Mouse (Mus musculus) embryonic facial prominence, embryonic 11.5 days (tissue): ENCODE measurements at regions not wholly inside any gene's neighbourhood (a gene's known extent, or its start where the extent isn't known, plus 50 kb on each side); places are given as distances from the start of the nearest gene placed in this dataset.

Experiments used
- ATAC-seq: fragments of 200-750 bp; cut with Nextera tagmentation; replicated peaks from 2 replicates; pipeline ENCODE4 v1.8.0; 2017; ENCODE audit warnings: low read depth; ENCODE audit not compliant: insufficient number of reproducible peaks, low FRiP score, low TSS enrichment
- DNase-seq: peaks from one replicate; pipeline ENCODE4 v3.0.0-alpha.2; 2015; ENCODE audit warnings: low spot score
- H3K27ac ChIP-seq: fragments of 300-500 bp; sonication (generic); replicated peaks from 2 replicates; pipeline ENCODE4 v1.5.1; 2014; ENCODE audit warnings: mild to moderate bottlenecking, low read depth, low read length, control low read depth
- H3K27me3 ChIP-seq: fragments of 300-500 bp; sonication (generic); 2 replicates; pipeline ENCODE4 v1.6.1; 2014; ENCODE audit warnings: mild to moderate bottlenecking, low read length, moderate library complexity, mixed read lengths; ENCODE audit not compliant: control insufficient read depth, insufficient read depth
- H3K36me3 ChIP-seq: fragments of 300-500 bp; sonication (generic); replicated peaks from 2 replicates; pipeline ENCODE4 v1.6.1; 2014; ENCODE audit warnings: low read depth, mild to moderate bottlenecking, low read length, moderate library complexity, mixed read lengths; ENCODE audit not compliant: control insufficient read depth, insufficient read depth
- H3K4me1 ChIP-seq: fragments of 300-500 bp; sonication (generic); 2 replicates; pipeline ENCODE4 v1.6.1; 2014; ENCODE audit warnings: low read length, mixed read lengths; ENCODE audit not compliant: control insufficient read depth, insufficient read depth
- H3K4me2 ChIP-seq: fragments of 300-500 bp; sonication (generic); 2 replicates; pipeline ENCODE4 v1.6.1; 2014; ENCODE audit warnings: low read depth, mild to moderate bottlenecking, control low read depth, low read length, moderate library complexity
- H3K4me3 ChIP-seq: fragments of 300-500 bp; sonication (generic); 2 replicates; pipeline ENCODE4 v1.5.1; 2014; ENCODE audit warnings: low read depth, low read length, control low read depth
- H3K9ac ChIP-seq: fragments of 300-500 bp; sonication (generic); replicated peaks from 2 replicates; pipeline ENCODE4 v1.6.1; 2014; ENCODE audit warnings: mild to moderate bottlenecking, control low read depth, low read length
- H3K9me3 ChIP-seq: fragments of 300-500 bp; sonication (generic); replicated peaks from 2 replicates; pipeline ENCODE4 v1.6.1; 2016; ENCODE audit warnings: mild to moderate bottlenecking, low read length, inconsistent platforms, mixed read lengths; ENCODE audit not compliant: control insufficient read depth
- WGBS: fragments of 180-500 bp; shearing (Covaris S2); extraction: QIAGEN DNeasy Blood & Tissue Kit; methylation state at CpG from one replicate; pipeline ENCODE4 v1.1.7; 2014; 5-methylcytosine and 5-hydroxymethylcytosine counted together

DNA sequence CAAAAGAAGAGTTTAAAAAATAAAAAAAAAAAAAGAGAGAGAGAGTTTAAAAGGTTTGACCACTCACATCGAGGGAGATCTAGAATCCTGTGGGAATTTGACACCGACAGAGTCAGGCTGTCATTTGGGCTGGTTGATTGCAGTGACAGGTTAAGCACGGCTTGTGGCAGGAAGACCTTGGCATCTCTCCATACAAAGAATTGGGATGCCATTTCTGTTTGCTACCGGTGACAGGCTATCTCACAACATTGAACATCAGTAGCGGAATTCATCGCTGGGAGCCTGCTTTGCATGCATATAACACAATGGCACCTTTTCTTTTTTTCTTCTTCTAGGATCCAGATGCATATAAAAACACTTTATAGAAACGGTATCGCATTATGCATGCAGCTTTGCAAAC, 53.7 kb upstream of the Gm26657 start:
- Histone ChIP-seq H3K4me2 (no peak overlapping the region), H3K27ac (no peak overlapping the region), H3K9me3 (no peaks in the 10 kb centered on the region), H3K36me3 (no peaks in the 10 kb centered on the region), H3K27me3 (no peaks in the 10 kb centered on the region), H3K9ac (no peak overlapping the region), H3K4me1 (no peaks in the 10 kb centered on the region), H3K4me3 (no peak overlapping the region)
- DNase-seq: no peak
- no peak for ATAC-seq
- WGBS: 66% methylated on average over 8 of the region's 8 CpGs

DNA sequence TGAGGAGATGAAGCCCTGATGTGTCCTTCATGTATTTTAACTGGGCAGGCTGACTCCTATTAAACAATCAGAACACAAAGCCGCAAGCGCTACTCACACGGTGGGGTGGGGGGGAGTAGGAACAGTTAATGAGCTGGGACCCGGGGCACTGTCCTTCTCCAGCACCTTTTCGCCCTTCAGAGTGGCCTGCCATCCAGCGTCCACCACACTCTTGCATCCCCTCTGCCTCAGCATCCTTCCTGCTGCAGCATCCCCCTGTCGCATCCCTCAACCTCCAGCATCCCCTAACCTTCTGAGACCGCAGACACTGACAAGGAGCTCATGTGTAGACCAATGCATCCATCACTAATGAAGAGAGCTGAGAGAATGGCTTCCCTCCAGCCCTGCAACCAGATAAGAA, 54.2 kb upstream of the Gm26657 start:
- no peak overlapping the region for H3K4me2 ChIP-seq
- no peak overlapping the region for H3K9ac ChIP-seq
- no peaks in the 10 kb centered on the region for H3K4me1 ChIP-seq
- H3K4me3 ChIP-seq: no peak overlapping the region
- WGBS: 53% methylated on average over 8 of the region's 8 CpGs
- DNase-seq (no peak), ATAC-seq (no peak)
- H3K36me3 ChIP-seq: no peaks in the 10 kb centered on the region
- no peaks in the 10 kb centered on the region for H3K9me3 ChIP-seq
- H3K27ac ChIP-seq: no peak overlapping the region
- no peaks in the 10 kb centered on the region for H3K27me3 ChIP-seq

DNA sequence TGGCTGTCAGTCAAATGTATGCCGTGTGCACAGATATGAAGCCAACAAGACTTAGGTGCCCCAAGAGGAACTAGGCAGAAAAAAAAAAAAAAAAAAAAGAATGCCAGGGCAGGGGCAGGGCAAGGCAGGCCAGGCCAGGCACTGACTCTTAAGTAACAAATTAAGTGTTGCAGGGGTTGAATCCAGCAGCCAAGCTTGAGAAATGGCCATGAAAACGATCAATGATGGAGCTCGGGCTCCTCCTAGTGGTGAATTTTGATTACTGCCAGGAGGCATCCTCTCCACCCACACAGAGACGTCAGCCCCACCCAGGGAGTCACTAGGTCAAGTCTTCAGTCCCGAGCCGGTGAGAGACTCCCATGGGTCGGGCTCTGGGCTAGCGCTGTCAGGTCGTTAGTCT, 54.7 kb upstream of the Gm26657 start:
- H3K9me3 ChIP-seq: no peaks in the 10 kb centered on the region
- no peaks in the 10 kb centered on the region for H3K27me3 ChIP-seq
- H3K36me3 ChIP-seq: no peaks in the 10 kb centered on the region
- DNase-seq (peak; percentile 87), ATAC-seq (peak; percentile 59; the same call in 1 of the 2 replicates)
- WGBS: 7% methylated on average over 9 of the region's 9 CpGs
- no peak overlapping the region for H3K9ac ChIP-seq
- H3K27ac ChIP-seq: no peak overlapping the region
- H3K4me3 ChIP-seq: no peak overlapping the region
- H3K4me1 ChIP-seq: no peaks in the 10 kb centered on the region
- no peak overlapping the region for H3K4me2 ChIP-seq

DNA sequence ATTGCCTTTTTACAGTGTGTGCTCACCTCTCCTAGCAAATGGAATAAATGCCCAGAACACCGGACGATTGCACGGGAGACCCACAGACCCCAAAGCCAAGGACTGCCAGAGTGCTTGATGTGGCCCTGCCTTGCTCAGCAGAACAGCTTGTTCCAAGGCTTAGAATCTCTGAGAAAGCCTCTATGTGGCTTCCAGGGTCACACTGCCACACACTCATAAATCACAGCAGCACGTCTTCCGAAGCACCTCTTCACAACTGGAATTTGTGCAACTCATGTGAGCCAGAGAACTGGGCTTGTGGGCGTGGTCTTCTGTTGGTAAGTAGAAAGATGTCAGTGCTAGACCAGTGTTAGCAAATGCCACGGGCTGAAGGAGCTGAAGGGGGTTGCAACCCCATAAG, 55.8 kb upstream of the Gm26657 start:
- Histone ChIP-seq H3K27ac (no peak overlapping the region), H3K9ac (no peak overlapping the region), H3K36me3 (no peaks in the 10 kb centered on the region), H3K27me3 (no peaks in the 10 kb centered on the region), H3K4me1 (no peaks in the 10 kb centered on the region), H3K9me3 (no peaks in the 10 kb centered on the region), H3K4me2 (no peak overlapping the region), H3K4me3 (no peak overlapping the region)
- ATAC-seq (no peak), DNase-seq (no peak)
- WGBS: 85% methylated on average over 7 of the region's 7 CpGs

DNA sequence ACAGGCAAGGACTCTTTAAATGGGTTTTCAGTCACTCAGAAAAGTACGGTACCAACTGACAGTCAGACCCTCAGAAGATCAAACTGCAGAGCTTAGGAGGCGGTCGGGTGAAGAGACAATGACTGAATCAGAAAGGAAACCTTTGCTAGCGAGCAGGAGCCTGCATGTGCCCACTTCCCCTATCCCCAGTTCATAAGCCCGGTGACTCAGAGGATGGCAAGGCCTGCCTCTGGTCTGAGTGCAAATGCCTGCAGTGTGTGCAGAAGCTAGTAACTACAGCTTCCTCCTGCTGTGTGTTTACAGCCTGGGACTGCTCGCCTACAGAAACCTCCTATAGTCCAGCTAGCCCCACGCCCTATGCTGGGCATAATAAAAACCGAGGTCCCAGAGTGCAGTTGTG, 58.7 kb upstream of the Gm26657 start:
- Histone ChIP-seq H3K4me2 (no peak overlapping the region), H3K4me1 (no peaks in the 10 kb centered on the region), H3K27me3 (no peaks in the 10 kb centered on the region), H3K9me3 (no peaks in the 10 kb centered on the region), H3K4me3 (no peak overlapping the region), H3K27ac (no peak overlapping the region), H3K9ac (no peak overlapping the region), H3K36me3 (no peaks in the 10 kb centered on the region)
- WGBS: 75% methylated on average over 8 of the region's 8 CpGs
- no peak for DNase-seq
- ATAC-seq: no peak

DNA sequence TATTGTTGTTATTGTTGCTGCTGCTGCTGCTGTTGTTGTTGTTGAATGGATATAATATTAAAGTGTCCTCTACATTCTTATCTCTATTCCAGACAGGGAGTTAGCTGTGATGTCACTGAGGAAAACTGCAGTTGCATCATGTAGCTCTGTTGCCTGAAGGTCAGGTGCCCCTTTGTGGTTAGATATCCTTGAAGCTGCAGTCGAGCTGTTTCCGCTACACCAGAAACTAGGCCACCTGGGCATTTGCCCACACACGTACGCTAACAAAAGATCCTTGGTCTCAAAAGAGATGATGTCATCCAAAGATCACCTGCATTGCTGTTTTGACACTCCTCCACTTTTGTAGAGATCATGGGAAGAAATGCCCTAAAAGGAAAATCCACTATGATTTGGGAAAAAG, 66.0 kb upstream of the Gm26657 start:
- Histone ChIP-seq H3K36me3 (no peaks in the 10 kb centered on the region), H3K27ac (no peak overlapping the region), H3K27me3 (no peaks in the 10 kb centered on the region), H3K4me2 (no peak overlapping the region), H3K9ac (no peak overlapping the region), H3K9me3 (no peaks in the 10 kb centered on the region), H3K4me3 (no peak overlapping the region), H3K4me1 (no peaks in the 10 kb centered on the region)
- DNase-seq (no peak), ATAC-seq (no peak)
- WGBS: 81% methylated on average over 4 of the region's 4 CpGs

DNA sequence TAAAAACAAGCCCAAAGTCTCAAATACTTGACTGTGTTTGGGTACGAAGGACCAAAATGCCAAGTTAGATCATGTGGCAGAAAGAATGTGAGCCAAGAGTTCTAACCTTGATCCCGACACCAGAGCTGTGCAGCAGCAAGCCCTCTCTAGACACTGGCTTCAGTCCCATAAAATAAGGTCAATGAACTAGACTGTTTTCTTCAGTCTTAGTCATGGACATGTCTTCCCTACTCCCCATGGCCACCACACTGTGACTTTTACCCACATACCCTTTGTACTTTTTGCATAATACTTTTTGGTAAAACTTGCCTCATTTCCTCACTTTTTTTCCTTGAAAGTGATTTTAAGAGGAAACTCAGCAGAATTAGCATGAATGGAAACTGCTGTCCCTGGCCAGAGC, 74.9 kb upstream of the Gm26657 start:
- H3K4me1 ChIP-seq: no peaks in the 10 kb centered on the region
- no peak overlapping the region for H3K4me2 ChIP-seq
- no peak overlapping the region for H3K4me3 ChIP-seq
- 62% methylated on average over 2 of the region's 2 CpGs for WGBS
- H3K9me3 ChIP-seq: no peaks in the 10 kb centered on the region
- no peak overlapping the region for H3K9ac ChIP-seq
- DNase-seq: no peak
- no peak for ATAC-seq
- H3K27ac ChIP-seq: no peak overlapping the region
- H3K27me3 ChIP-seq: no peaks in the 10 kb centered on the region
- no peaks in the 10 kb centered on the region for H3K36me3 ChIP-seq

DNA sequence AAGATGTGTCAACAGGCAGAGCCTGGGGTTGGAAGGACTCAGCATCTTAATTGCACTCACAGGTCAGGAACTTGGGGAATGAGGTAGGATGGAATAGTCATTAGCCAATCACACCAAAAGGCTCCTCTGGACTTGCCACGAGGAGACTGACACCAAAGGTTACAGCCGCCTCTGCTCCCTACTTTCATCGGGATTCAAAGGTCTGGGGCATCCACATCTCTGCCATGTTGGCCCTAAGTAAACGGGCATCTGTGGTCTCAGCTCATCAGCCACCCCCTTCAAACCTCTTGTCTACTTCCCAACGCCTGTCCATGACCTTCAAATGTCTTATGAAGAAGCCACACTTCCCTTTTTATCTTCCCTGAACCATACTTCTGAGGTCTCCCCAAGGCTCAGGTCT, 78.1 kb upstream of the Gm26657 start:
- H3K9ac ChIP-seq: no peak overlapping the region
- no peak overlapping the region for H3K4me2 ChIP-seq
- no peaks in the 10 kb centered on the region for H3K4me1 ChIP-seq
- DNase-seq (no peak), ATAC-seq (no peak)
- 67% methylated on average over 5 of the region's 5 CpGs for WGBS
- no peak overlapping the region for H3K27ac ChIP-seq
- no peaks in the 10 kb centered on the region for H3K36me3 ChIP-seq
- H3K4me3 ChIP-seq: no peak overlapping the region
- H3K9me3 ChIP-seq: no peaks in the 10 kb centered on the region
- no peaks in the 10 kb centered on the region for H3K27me3 ChIP-seq

DNA sequence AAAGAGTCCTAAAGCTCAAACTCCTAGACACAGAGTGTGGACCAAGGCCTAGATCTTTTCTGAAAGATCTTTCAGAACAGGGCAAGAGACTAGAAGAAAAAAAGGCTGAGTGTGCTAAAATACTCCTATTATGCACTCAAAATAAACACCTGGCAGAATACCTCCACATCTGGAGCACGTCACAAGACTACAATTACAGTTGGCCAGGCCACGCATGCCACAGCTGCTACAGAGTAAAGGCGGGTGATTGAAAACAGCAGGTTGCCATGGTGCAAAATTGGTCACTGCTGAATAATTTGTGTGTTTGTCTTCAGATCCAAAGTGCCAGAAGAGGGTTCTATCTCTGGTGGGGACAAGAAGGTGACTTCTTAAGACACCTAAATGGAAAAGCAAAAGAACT, 82.8 kb upstream of the Gm26657 start:
- H3K36me3 ChIP-seq: no peaks in the 10 kb centered on the region
- no peak overlapping the region for H3K9ac ChIP-seq
- H3K9me3 ChIP-seq: no peaks in the 10 kb centered on the region
- WGBS: 37% methylated on average over 3 of the region's 3 CpGs
- no peak for ATAC-seq
- DNase-seq: peak; percentile 84
- no peaks in the 10 kb centered on the region for H3K27me3 ChIP-seq
- H3K27ac ChIP-seq: no peak overlapping the region
- no peaks in the 10 kb centered on the region for H3K4me1 ChIP-seq
- no peak overlapping the region for H3K4me3 ChIP-seq
- no peak overlapping the region for H3K4me2 ChIP-seq
